Mouse (Mus musculus) liver, adult 2 months (tissue): Measurements from ENCODE around the gene Tcp10c. TPM values are rescaled to one million over a fixed set of nuclear protein-coding genes. Genes with fewer than 3 reads are reported as not detected.
"Not testable (repeated sequence)": the region's sequence is repeated elsewhere in the genome, so short reads cannot be mapped to it uniquely, and the experiment has no call there.

Experiments
- DNase-seq: peaks from one replicate; pipeline ENCODE4 v3.0.0-alpha.2; 2011; ENCODE audit warnings: low read depth, low spot score; ENCODE audit errors: extremely low read depth
- H3K27ac ChIP-seq: fragments of 200-500 bp; replicated peaks from 2 replicates; pipeline ENCODE4 v1.5.1; 2012; ENCODE audit warnings: low read depth, mild to moderate bottlenecking, control low read depth, inconsistent platforms, low read length; ENCODE audit not compliant: insufficient read depth
- H3K27me3 ChIP-seq: fragments of 200-500 bp; 2 replicates; pipeline ENCODE4 v1.6.1; 2012; ENCODE audit warnings: mild to moderate bottlenecking, moderate library complexity, low read length, inconsistent platforms; ENCODE audit not compliant: control insufficient read depth, insufficient read depth
- H3K36me3 ChIP-seq: fragments of 200-500 bp; 2 replicates; pipeline ENCODE4 v1.6.1; 2012; ENCODE audit warnings: low read length, inconsistent platforms; ENCODE audit not compliant: control insufficient read depth, insufficient read depth
- H3K4me1 ChIP-seq: fragments of 200-500 bp; 2 replicates; pipeline ENCODE4 v1.6.1; 2011; ENCODE audit warnings: low read length; ENCODE audit not compliant: control insufficient read depth, insufficient read depth
- H3K4me3 ChIP-seq: fragments of 200-500 bp; 2 replicates; pipeline ENCODE4 v1.5.1; 2011; ENCODE audit warnings: low read depth, mild to moderate bottlenecking, control low read depth, low read length, moderate library complexity; ENCODE audit not compliant: insufficient read depth
- H3K79me2 ChIP-seq: fragments of 200-500 bp; 2 replicates; pipeline ENCODE4 v1.6.1; 2012; ENCODE audit warnings: inconsistent platforms, mild to moderate bottlenecking, low read length, moderate library complexity; ENCODE audit not compliant: control insufficient read depth, insufficient read depth
- H3K9ac ChIP-seq: fragments of 200-500 bp; 2 replicates; pipeline ENCODE4 v1.6.1; 2012; ENCODE audit warnings: low read depth, mild to moderate bottlenecking, control low read depth, inconsistent platforms, low read length
- WGBS: fragments of 180-500 bp; shearing (Covaris S2); methylation state at CpG from one replicate; pipeline ENCODE4 v1.1.7; 2018; 5-methylcytosine and 5-hydroxymethylcytosine counted together
- polyA plus RNA-seq: library from polyadenylated mRNA; depleted of rRNA; stranded (reverse); fragments of >200 nt; gene quantifications from 2 replicates; pipeline ENCODE4 v1.2.3, GENCODE M21; 2012; rRNA removed
- total RNA-seq: library from RNA; depleted of rRNA; stranded (reverse); fragments of >200 nt; gene quantifications from 2 replicates; pipeline ENCODE4 v1.2.3, GENCODE M21; 2014; rRNA removed

Tcp10c gene
- total and polyA plus RNA-seq, 2 experiments: not detected

- H3K36me3 ChIP-seq, H3K79me2 ChIP-seq, H3K4me1 ChIP-seq, DNase-seq, H3K9ac ChIP-seq, H3K27me3 ChIP-seq, H3K4me3 ChIP-seq, H3K27ac ChIP-seq: not testable (repeated sequence)
- WGBS: 70% methylated on average over 2 of the region's 5 CpGs
Observed at GRCm38 (mm10) chr17:13425694-13426093, 71.3 kb downstream of the Tcp10c start.

- WGBS: 83% methylated on average over 4 of the region's 6 CpGs
- not testable (repeated sequence) for H3K79me2 ChIP-seq, H3K4me3 ChIP-seq, H3K27ac ChIP-seq, H3K9ac ChIP-seq, H3K4me1 ChIP-seq, H3K36me3 ChIP-seq, H3K27me3 ChIP-seq, DNase-seq
Observed at GRCm38 (mm10) chr17:13426508-13426907, 72.1 kb downstream of the Tcp10c start.

Other genes with a start within 250 kb of the Tcp10c start
- 0.09 and 0.13 TPM in 2 replicates for gene Unc93a, start 222.8 kb upstream of the Tcp10c start, total RNA-seq
- gene Unc93a, start 222.8 kb upstream of the Tcp10c start, polyA plus RNA-seq: 0.04 and 0.11 TPM in 2 replicates
- not detected in 2 replicates for gene Smok2a, start 133.4 kb upstream of the Tcp10c start, total RNA-seq
- gene Smok2a, start 133.4 kb upstream of the Tcp10c start, polyA plus RNA-seq: not detected in 2 replicates
- gene Smok2b, start 124.3 kb upstream of the Tcp10c start, total RNA-seq: not detected in 2 replicates
- not detected in 2 replicates for gene Smok2b, start 124.3 kb upstream of the Tcp10c start, polyA plus RNA-seq